Mouse (Mus musculus): ENCODE results near the gene Ccdc32.

GRCm38 (mm10) chr2:118995919-118996797 lies 33.0 kb downstream of the Ccdc32 start:
- no peak for TF ChIP-seq TAL1 (IDR thresholded peaks at IDR 0.05; ENCODE audit: low read length)
- no peak for TF ChIP-seq GATA1 (IDR thresholded peaks at IDR 0.05; ENCODE audit: low read length)

Measured in erythroblast, embryonic 14.5 days (primary cell).